Mouse (Mus musculus) heart, adult 8-10 months (tissue): ENCODE measurements around the gene Ugt1a6a. TPM values are rescaled to one million over a fixed set of nuclear protein-coding genes. Genes with fewer than 3 reads are reported as not detected.
A peak's percentile ranks its signal among the peaks of the same experiment; 100 is the strongest.
"Not testable (repeated sequence)": the region's sequence is repeated elsewhere in the genome, so short reads cannot be mapped to it uniquely, and the experiment has no call there.

ENCODE experiments used
- DNase-seq: peaks from one replicate; pipeline ENCODE4 v3.0.0; 2022; ENCODE audit warnings: low spot score
- total RNA-seq, 4 experiments: library from RNA; stranded (reverse); gene quantifications; 2 replicates each; pipeline ENCODE4 v1.2.4; 2022

Ugt1a6a gene
- total RNA-seq, 4 experiments from 2014 or later = 1.6 to 2.6 (median 2.4) TPM

DNA sequence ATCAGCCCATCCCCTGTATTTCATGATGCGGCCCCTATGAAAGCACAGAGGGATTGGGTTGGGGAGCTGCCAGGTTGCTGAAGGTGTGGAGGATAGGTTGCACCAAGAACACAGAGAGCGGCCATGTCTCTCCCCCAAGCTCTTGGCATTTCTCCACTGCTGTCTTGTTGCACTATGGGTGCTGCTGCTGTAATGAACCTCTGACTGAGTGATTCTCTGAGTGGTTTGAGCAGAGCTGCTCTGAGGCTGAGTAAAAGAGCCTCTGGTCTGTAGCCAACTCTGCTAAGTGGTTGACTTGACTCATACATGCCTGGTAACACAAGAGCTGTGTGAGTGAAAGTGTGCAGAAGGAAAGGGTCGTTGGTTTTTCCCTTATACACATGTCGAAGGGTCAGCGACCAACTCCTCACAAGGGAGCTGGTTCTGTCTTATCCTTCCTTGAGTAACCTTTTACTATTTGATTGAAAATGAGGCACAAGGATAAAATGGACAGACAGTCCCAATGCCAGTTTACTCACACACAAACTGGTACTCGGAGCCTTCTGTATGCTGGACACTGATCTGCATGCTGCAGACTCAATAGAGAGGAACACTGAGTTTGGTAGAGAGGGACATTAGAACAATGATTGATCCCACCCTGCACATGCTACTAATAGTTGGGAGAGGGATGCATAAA, 758 bp downstream of the Ugt1a6a start:
- not testable (repeated sequence) for DNase-seq

DNA sequence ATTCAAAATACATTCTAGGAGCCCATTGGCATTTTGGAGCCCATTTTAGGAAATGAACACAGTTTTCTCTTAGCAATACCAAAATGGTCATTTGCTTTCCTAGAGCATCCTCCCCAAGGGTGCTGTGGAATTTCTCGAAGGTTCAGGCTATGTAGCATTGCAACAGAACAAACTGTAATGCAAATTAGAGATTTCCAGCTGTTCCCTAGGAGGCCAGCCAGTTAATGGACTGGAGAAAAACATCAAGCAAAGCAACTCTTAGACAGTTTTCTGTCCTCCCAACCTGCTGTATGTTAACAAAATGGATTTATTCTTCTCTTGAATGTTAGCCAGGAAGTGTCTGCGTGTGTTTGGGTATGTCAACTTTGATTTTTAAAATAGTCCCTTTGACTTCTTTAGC, 2.0 kb downstream of the Ugt1a6a start:
- DNase-seq = peak; percentile 26

DNA sequence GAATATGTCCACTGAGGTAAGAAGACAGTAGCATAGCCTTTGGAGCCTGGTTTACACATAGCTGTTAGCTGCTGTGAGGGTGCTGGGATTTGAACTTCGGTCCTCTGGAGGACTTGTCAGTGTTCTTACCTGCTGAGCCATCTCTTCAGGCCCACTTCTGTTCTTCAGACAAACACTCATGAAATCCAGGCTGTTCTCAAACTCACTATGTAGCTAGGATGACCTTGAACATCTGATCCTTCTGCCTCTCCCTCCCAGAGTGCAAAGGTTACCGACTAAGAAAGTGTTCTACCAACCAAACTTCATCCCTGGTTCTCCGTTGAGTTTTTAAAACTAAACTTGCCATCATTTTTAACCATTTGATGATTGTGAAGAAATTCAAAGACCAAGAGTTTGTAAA, 2.7 kb downstream of the Ugt1a6a start:
- no peak for DNase-seq

DNA sequence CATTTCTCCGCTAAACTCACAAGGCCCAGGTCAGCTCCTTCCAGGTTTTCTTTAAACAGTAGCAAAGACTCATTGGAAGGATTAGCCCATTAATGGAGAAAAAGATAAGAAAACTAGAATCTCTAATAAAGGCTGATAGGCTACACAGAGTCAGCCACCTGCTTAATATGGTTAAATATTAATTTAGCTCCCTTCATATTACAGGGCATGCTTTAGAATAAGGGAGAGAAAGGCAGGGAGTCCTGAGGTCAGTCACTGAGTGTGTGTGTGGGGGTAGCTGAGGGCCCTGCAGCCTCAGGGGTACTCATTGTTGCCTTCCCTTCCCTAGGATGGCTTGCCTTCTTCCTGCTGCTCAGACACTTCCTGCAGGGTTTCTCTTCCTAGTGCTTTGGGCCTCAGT, 3.5 kb downstream of the Ugt1a6a start:
- no peak for DNase-seq

DNA sequence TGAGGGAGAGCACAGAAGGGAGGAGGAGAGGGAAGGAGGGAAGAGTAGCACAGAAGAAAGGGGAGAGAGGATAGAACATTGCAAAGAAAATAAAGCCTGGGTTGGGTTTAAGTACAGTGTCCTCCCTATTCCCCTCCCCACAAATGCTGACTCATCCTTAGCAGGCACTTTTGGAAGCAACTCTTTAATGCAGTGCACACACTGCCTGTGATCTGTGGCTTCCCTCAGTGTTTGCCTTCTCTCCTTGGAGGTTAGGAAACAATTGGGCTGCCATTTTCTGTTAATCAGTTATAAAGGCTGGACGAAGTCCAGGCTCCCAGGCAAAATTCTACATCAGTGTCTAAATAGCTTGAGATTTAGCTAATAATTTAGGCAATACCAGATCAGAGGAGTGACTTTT, 5.9 kb downstream of the Ugt1a6a start:
- DNase-seq = not testable (repeated sequence)

DNA sequence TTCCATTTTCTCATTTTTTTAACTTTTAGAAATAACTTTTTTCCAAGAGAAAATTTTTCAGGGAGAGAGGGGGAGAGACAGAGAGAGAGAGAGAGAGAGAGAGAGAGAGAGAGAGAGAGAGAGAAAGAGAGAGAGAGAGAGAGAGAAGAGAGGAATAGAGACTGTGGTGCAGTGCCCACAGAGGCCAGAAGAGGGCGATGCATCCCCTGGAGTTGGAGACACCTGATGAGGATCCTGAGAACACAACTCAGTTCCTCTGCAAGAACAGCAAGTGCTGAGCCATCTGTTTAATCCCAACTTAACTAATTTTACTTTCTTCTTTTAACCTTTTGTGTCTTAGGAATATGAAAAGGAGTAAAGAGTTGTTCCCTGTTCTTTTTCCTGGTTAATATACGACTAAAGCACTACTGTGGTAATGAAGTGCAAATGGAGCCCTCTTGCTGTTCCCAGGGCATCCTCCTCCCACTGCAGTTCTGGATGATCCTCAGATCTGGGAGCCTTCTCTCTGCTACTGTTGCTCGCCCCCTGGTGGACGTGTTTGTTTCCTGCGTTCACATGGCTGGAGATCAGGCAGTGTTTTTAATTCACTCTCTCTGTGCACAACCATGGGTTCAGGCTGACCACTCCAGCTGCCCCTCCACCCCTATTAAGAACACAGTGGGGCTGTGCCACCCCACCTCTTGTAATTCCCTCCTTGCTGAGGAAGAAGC, 9.5 kb downstream of the Ugt1a6a start:
- peak; percentile 17 for DNase-seq

DNA sequence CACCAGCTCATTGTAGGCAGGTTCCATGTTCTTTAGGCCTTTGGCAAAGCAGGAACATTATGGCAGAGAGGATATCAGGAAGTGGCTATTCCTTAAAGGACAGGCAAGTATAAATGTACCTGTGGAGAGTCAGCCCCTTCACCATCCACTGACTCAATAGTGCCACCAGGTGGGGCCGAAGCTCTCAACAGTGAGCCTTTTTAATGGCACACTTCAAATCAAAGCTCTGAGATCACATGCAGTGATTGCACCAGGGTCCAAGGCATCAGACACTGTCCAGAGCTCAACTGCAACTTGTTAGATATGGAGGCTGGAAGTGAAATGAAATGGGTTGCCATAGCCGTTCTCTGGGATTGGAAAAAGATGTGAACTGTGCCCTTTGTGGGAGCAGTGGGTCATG, 10.7 kb downstream of the Ugt1a6a start:
- not testable (repeated sequence) for DNase-seq

DNA sequence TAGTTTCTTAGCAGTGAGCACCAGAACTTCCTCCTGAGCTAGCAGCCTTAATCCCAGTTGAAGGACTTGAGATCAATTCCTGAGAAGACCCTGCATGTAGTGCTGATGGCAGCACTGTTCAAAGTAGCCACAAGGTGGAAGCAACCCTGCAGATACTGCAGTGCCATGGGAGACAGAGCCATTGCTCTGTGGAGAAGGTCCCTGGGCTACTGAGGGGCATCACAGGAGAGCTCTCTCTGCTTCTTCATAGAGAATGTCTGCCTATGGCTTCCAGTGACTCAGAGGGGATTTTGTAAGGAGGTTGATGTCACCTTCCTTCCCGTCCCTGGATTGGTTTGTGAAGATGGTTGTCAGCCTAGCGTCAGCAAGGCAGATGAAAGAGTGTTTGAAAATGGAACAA, 15.5 kb downstream of the Ugt1a6a start:
- not testable (repeated sequence) for DNase-seq

DNA sequence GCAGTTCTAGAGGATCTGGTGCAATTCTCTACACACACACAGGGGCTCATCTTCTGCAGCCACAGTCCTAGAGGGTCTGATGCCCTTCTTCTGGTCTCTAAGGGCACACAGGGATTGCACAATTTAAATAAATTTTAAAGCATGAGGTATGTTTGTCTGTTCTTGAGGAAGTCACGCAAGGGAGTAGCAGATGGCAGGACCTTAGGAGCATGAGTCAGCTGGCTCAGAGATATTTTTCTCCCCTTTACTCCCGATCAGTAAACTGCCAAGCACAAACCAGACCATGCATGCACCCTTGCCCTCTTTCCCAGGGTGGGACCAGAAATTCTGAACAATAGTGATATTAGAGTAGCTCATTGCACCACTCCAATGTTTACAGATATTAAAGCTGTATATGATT, 23.8 kb downstream of the Ugt1a6a start:
- no peak for DNase-seq

DNA sequence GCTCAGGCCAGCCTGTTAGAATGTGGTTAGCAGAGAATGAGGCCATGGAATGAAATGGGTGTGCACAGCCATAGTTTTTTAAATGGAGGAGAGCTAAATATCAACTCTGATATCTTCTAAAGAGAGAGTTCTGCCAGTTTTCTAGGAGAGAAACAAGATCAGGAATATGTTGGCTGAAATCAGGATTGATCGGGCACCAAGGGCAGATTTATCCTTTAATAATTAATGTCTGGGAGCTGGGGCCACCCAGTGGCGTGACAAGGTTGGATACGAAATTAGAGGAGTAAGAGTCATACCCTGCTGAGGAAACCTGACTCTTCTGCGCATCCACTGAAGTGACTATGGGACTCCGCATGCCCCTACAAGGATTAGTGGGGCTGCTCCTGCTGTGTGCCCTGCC, 31.1 kb downstream of the Ugt1a6a start, which contains the start of gene Ugt1a5:
Ugt1a5 (plus strand) TSS at position 302 of the 400 bp plus-strand sequence.
- DNase-seq = no peak

DNA sequence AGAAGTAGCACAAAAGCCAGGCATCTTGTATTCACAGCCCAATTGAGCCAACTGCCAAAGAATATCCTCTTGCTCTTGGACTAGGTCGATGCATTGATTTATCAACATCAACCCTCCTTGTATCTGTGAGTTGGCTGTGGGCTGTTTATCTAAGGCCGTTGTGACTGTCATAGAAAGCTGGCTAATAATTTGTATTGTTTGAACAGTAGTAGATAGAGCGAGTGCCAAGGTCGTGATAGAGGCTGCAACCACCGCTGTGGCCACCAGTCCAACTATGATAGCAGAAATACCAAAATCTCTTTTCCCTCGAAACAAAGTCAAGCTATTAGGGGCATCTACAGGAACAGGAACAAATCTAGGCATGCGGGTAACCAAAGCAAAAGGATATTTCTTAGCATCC, 37.6 kb downstream of the Ugt1a6a start:
- not testable (repeated sequence) for DNase-seq

DNA sequence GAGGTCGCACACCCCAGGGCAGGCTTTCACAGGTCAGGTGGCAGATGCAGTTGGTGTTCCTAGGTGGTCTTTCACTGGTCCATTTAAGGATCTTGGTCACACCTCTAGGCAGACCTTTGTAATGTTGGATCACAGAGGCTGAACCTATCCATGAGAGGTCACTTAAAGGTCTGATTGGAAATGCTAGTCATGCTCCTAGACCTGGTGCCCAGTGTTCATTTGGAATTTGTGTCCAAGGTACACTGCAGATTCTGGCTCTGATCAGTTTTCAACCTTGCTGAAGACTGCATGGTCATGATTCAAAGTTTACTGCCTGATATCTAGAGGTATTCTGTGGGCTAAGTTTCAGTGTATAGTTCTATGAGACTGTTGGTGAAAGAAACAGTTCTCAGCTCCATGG, 45.0 kb downstream of the Ugt1a6a start:
- no peak for DNase-seq

DNA sequence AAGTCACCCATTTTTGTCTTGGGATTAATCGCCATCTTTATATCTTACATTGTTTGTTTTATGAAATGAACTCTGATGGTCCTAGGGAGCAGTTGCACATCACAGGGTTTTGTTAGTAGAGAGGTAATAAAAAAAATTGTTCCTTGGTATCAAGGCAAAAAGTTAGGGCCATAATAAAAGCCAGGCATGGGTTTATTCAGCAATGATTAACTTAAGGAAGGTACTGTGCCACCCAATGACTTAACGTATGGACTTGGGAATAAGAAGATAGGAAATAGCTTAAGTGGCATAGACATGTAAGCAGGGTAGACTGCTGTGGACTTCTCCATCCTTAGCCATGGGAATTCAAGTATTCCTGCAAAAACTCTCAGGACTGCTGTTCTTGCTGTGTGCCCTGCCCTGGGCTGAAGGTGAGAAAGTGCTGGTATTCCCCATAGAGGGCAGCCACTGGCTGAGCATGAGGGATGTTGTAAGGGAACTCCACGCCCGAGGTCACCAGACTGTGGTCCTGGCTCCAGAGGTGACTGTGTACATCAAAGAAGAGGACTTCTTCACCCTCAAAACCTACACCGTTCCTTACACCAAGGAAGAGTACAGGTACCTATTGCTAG, 51.8 kb downstream of the Ugt1a6a start:
- no peak for DNase-seq

DNA sequence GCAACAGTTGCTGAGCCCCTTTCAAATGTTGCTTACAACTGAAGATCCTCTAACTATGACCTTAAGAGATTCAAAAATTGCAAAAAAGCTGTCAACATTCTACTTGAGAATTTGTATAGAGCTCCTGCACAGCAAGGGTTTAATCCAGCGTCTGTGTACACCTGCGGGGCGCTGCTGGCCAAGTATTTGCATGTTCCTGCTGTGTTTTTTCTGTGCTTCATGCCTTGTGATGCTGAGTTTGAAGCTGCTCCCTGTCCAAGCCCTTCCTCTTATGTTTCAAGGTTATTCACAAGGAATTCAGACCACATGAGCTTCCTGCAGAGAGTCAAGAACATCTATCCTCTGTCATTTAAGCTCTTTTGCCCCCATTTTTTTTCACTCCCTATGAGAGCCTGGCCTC, 57.5 kb downstream of the Ugt1a6a start:
- no peak for DNase-seq

DNA sequence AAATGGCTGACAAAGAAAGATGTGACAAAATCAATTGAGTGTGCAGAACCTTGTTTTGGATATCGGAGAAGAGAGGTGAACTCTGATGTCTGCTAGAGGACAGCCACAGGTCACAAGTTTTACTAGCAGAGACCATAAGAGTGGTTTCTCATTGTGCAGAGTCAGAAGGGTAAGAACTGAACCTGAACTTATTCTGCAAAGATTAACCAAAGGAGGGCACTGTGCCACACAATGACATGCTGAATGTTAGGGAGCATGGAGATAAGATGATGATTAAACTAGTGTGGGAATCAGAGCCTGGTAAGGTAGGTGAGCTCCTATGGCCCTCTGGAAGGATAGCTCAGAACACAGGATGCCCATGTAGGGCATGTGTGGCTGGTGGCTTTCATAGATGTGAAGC, 61.1 kb downstream of the Ugt1a6a start:
- no peak for DNase-seq

DNA sequence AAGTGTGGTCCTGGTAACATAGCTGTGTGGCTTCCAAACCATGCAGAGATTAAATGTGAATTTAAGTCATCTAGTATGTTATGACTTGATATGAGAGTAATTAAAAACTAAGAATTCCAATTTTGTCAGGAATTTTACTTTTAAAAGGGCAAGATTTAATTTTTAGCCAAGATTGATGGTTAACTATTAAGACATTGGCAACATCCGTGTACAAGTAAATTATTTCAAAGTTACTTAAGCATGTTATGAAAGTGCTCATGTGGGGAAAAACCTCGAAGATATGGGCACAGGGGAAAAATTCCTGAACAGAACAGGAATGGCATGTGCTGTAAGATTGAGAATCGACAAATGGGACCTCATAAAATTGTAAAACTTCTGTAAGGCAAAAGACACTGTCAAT, 62.8 kb downstream of the Ugt1a6a start:
- no peak for DNase-seq

DNA sequence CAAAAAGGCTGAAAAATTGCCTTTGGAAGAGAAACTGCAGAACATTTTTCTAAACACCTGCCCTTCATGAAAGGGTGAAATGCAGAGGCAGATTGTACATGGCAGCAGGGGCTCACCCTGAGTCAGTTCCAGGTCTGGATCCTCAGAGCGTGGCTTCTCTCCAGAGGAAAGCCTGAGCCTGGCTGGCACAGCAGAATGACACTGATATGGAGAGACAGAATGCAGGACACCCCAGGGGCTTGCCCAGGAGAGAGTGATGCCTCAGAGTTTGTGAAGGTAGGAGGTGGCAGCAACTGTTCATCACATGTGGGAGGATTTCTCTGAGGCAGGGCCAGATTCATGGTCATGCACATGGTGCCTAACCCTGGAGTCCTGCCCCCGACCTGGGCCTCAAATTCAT, 65.4 kb downstream of the Ugt1a6a start:
- no peak for DNase-seq

DNA sequence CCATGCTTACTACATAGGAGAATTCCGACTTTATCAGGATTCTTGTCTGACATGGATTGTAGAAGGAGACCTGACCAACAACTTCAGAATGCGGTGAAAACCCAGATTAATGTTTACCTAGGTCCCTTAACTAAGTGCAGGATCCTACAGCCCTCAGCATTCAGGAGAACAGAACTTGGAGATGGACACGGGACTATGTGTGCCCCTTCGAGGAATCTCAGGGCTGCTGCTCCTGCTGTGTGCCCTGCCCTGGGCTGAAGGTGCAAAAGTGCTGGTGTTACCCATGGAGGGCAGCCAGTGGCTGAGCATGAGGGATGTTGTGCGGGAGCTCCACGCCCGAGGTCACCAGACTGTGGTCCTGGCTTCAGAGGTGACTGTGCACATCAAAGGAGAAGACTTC, 65.8 kb downstream of the Ugt1a6a start, which contains the start of gene Ugt1a2:
Ugt1a2 (plus strand) TSS at position 146 of the 400 bp plus-strand sequence.
- no peak for DNase-seq

DNA sequence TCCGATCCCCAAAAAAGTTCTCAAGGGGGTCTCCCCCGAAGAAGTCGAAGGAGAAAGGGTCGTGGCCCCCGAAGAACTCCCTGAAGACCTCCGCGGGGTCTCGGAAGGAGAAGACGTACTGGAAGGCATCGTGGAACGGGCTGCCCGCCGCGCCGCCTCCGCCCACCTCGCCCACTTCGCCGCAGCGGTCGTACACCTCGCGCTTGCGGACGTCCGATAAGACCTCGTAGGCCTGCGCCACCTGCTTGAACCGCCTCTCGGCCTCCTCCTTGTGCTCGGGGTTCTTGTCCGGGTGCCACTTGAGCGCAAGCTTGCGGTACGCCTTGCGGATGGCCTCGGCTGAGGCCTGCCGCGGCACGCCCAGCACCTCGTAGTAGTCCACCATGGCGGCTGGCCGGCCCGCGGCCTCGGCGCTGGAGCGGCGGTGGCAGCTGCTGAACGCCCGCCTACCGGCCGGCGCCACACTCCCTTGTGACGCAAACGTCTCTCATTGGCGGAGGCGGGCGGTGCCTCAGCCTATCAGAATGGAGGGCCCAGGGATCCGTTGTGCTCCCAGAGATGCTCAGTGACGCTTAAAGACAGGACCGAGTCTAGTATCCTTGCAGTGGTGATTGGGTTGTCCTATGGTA, 70.8 kb downstream of the Ugt1a6a start, which contains the start of gene Dnajb3:
Dnajb3 (minus strand) TSS at position 489 of the 629 bp plus-strand sequence.
- DNase-seq = no peak

DNA sequence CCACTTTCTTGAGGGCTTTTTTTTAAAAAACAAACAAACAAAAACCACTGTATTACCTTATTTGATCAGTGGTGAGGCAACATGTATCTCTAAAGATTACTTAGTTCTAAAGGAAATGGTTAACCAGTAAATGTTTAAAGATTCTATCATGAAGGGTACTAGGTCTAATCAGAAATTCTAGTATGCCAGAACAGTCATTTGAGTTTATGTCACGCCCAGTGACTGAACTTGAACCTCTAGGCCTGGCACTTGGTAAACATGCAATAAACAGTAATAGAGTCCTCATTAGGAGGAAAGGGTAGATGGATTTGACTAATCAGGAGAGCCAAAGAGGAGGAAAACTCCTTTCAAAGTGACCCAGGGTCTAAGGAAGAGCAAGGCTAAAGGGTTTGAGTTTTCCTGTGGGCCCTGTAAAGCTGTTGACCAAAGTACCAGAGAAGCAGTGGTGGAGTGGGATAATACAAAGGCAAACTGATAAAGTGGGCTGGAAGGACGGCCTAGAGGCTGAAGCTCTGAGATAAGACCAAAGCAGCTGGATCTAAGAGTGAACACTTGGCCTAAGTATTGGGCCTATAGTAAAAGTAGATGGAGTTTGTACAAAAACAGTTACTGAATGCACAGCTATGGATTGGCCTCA, 72.4 kb downstream of the Ugt1a6a start:
- DNase-seq = no peak

DNA sequence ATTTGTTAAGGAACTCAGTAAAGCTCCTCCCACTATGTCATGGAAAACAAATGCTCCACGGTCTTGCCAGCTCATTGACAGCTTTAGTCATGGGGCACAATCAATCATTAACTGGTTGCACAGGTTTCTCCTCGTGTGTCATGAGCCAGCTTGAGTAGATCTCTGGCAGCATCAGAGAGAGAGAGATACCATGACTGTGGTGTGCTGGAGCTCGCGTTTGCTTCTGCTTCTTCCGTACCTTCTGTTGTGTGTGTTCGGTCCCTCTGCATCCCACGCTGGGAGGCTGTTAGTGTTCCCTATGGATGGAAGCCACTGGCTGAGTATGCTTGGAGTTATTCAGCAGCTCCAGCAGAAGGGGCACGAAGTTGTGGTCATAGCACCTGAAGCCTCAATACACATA, 77.2 kb downstream of the Ugt1a6a start, which contains the start of gene Ugt1a1:
Ugt1a1 (plus strand) TSS at position 148 of the 400 bp plus-strand sequence.
- no peak for DNase-seq
